Comparison of ENCODE assay signal across 25 mouse cellular contexts in genomic region chr4:119896572-119896971, GRCm38 (mm10).
DNase-seq lines count a peak whose midpoint lies in the region; TF ChIP-seq lines count a peak whose summit lies in the region.
"Had no signal": no experiment of that assay in that cellular context is flagged by ENCODE, and none has a peak within 500 bp of the region (broad histone marks: within the 10 kb centered on the region; RNA-seq: fewer than 3 reads in every experiment).

No protein-coding gene starts in this region.

- DNase-seq in layer of hippocampus, adult 2 months (ENCODE audit: low spot score in 2 of 2): no peak
- no peak for DNase-seq in layer of hippocampus, postnatal 10 days (ENCODE audit: low spot score in 2 of 2)
- DNase-seq in retina, postnatal 1 day: peak; percentile 24
- DNase-seq in retina, embryonic 14.5 days (ENCODE audit: low spot score): no peak
- DNase-seq in thymus, postnatal 10 days (ENCODE audit: low spot score in 2 of 2): peak; percentile 43 to 50
- DNase-seq in embryo, embryonic 9.5 days (ENCODE audit: extremely low spot score): no peak
- DNase-seq in B cell, adult 2 months: no peak
- DNase-seq: cerebellum, adult 8-10 months; cerebellum, postnatal 25 days; heart, adult 2 months; heart, postnatal 4 days; kidney, adult 9 months; kidney, postnatal 10 days; layer of hippocampus, adult 9-11 months; left cerebral cortex, postnatal 4 days; lung, embryonic 14.5 days; lung, postnatal 14 days; right cerebral cortex, adult 18-20 months; spleen, adult 18-20 months had no signal

- peak overlapping the region; percentile 10; the same call in 1 of the 2 replicates for H3K27ac ChIP-seq in layer of hippocampus, adult 2 months
- H3K27ac ChIP-seq: forebrain, embryonic 15.5 days; heart, adult 2 months; hindbrain, embryonic 13.5 days; limb, embryonic 15.5 days; stomach, postnatal 0 days had no signal

- no peak for TF ChIP-seq CTCF in layer of hippocampus, adult 2 months (conservative IDR thresholded peaks at IDR 0.05)

- H3K4me3 ChIP-seq in layer of hippocampus, adult 2 months: no peak overlapping the region
- H3K4me3 ChIP-seq: forebrain, embryonic 15.5 days; heart, adult 2 months; heart, embryonic 12.5 days; hindbrain, embryonic 13.5 days; limb, embryonic 15.5 days; liver, embryonic 15.5 days had no signal

Comparison
In these comparisons a context has a peak if more than half of its experiments do, and no peak if none do; other contexts are left out.
1. DNase-seq: peak in retina, postnatal 1 day (single experiment) and thymus, postnatal 10 days (2 of 2); none in layer of hippocampus, adult 2 months (0 of 2), layer of hippocampus, postnatal 10 days (0 of 2), retina, embryonic 14.5 days (single experiment), embryo, embryonic 9.5 days (single experiment) and B cell, adult 2 months (0 of 2).